Mouse (Mus musculus): ENCODE measurements around the gene Ddr1. TPM values are rescaled to one million over a fixed set of nuclear protein-coding genes. Genes with fewer than 3 reads are reported as not detected.
A peak's percentile ranks its signal among the peaks of the same experiment; 100 is the strongest.

Ddr1 gene
- polyA plus RNA-seq, 1 experiment: 56.6 TPM

DNA sequence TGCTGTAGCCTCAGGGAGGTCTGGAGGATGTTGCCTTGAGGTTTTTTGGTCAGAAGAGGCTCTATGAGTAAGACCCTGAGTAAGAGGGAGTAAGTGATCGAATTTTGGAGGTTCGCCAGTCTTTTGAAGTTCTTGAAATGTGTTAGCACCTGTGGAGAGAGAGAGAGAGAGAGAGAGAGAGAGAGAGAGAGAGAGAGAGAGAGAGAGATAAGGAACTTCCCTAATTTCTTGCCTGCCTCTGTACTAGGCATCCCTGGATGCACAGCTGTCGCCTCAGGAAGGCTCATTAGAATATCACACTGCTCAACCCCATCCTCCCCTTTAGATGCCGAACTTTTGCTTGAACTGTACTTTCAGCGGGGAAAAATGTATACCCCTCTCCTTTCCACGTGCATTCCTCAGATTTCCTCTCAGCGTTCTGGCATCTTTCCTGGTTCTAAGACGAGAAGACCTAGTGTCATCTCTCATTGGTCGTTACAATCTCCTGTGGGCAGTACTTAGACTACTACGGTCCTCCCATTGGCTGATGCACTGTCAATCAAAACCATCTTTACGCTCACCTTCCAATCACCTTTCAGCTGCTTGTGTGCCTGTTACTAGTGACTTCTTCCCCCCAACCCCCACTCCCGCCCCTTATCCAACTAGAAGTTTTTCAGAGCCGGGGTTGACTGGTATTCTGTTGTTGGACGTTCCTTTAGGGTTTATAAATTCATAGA is 65.8 kb downstream of the Ddr1 start:
- H3K36me3 ChIP-seq (ENCODE audit: control insufficient read depth, insufficient read depth): no peaks in the 10 kb centered on the region
- H3K4me3 ChIP-seq (ENCODE audit: insufficient read depth, poor library complexity, severe bottlenecking): no peak overlapping the region
- peaks cover 9% of the 10 kb centered on the region for H3K27me3 ChIP-seq (ENCODE audit: control insufficient read depth, insufficient read depth, insufficient read length)
- H3K79me2 ChIP-seq (ENCODE audit: control insufficient read depth, insufficient read depth): no peaks in the 10 kb centered on the region
- H3K79me3 ChIP-seq (ENCODE audit: low read depth): no peaks in the 10 kb centered on the region
- TF ChIP-seq MAX (IDR thresholded peaks at IDR 0.05) (no peak), CTCF (IDR thresholded peaks at IDR 0.05; ENCODE audit: control insufficient read depth, insufficient read depth, insufficient read length) (no peak), FOSL1 (IDR thresholded peaks at IDR 0.05; ENCODE audit: insufficient read depth, low read length, poor library complexity, severe bottlenecking) (no peak), MYOG (IDR thresholded peaks at IDR 0.05; ENCODE audit: control insufficient read depth, extremely low read depth, insufficient read length) (no peak), USF1 (IDR thresholded peaks at IDR 0.05; ENCODE audit: low read depth) (no peak), MYOD1 (IDR thresholded peaks at IDR 0.05; ENCODE audit: control insufficient read depth, insufficient read length, low read depth) (no peak), CEBPB (IDR thresholded peaks at IDR 0.05; ENCODE audit: low read depth) (no peak)
- H3ac ChIP-seq (ENCODE audit: control insufficient read depth, insufficient read length, low read depth): no peak overlapping the region

DNA sequence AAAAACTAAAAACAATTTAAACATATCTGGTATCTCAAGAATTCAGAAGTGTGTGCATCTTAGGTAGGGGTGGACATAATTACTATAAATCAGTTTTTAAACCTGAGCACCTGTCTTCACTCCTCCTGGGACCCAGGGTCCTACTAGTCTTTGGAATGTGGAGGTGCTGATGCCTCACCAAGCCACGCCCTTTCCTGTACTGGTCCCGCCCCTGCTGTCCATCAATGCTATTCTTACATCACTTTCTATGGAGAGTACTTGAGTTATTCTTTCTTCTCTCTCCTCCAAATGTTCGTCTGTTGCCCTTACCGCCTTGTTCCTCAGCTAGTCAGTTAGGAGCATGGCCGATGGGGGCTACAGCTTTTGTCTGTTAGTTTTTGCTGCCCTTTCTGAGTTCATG is 68.1 kb downstream of the Ddr1 start:
- Histone ChIP-seq H3K36me3 (ENCODE audit: control insufficient read depth, insufficient read depth) (no peaks in the 10 kb centered on the region), H3ac (ENCODE audit: control insufficient read depth, insufficient read length, low read depth) (no peak overlapping the region), H3K4me3 (ENCODE audit: insufficient read depth, poor library complexity, severe bottlenecking) (no peak overlapping the region), H3K79me2 (ENCODE audit: control insufficient read depth, insufficient read depth) (no peaks in the 10 kb centered on the region), H3K79me3 (ENCODE audit: low read depth) (no peaks in the 10 kb centered on the region), H3K27me3 (ENCODE audit: control insufficient read depth, insufficient read depth, insufficient read length) (peaks cover 15% of the 10 kb centered on the region)
- no peak for TF ChIP-seq FOSL1 (IDR thresholded peaks at IDR 0.05; ENCODE audit: insufficient read depth, low read length, poor library complexity, severe bottlenecking)
- no peak for TF ChIP-seq USF1 (IDR thresholded peaks at IDR 0.05; ENCODE audit: low read depth)
- no peak for TF ChIP-seq MAX (IDR thresholded peaks at IDR 0.05)

DNA sequence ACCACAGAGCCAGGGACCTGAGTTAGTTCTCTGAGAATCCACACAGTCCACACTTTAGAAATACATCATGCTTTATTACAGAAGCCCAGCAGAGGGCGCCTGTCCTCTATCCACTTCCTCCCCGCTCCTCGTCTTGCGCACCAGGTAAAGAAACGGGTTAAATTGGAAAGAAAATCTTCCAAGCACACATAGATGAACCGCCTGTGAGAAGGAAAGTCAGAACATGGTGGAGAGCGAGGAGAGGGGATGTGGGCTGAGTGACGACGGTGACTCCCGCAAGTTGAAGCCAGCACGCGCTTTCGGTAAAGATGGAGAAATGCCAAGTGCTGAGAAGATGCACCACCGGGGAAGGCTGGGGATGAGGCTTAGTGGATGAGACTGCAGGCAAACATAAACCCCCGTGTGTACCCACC is 68.7 kb downstream of the Ddr1 start:
- H3K79me3 ChIP-seq (ENCODE audit: low read depth): no peaks in the 10 kb centered on the region
- H3K79me2 ChIP-seq (ENCODE audit: control insufficient read depth, insufficient read depth): no peaks in the 10 kb centered on the region
- H3K27me3 ChIP-seq (ENCODE audit: control insufficient read depth, insufficient read depth, insufficient read length): peaks cover 16% of the 10 kb centered on the region
- H3K36me3 ChIP-seq (ENCODE audit: control insufficient read depth, insufficient read depth): no peaks in the 10 kb centered on the region
- H3K4me3 ChIP-seq (ENCODE audit: insufficient read depth, poor library complexity, severe bottlenecking): peak overlapping the region; percentile 18
- H3ac ChIP-seq (ENCODE audit: control insufficient read depth, insufficient read length, low read depth): peak overlapping the region; percentile 16
- TF ChIP-seq CTCF (IDR thresholded peaks at IDR 0.05; ENCODE audit: control insufficient read depth, insufficient read depth, insufficient read length) (no peak), CEBPB (IDR thresholded peaks at IDR 0.05; ENCODE audit: low read depth) (no peak), MYOD1 (IDR thresholded peaks at IDR 0.05; ENCODE audit: control insufficient read depth, insufficient read length, low read depth) (no peak), FOSL1 (IDR thresholded peaks at IDR 0.05; ENCODE audit: insufficient read depth, low read length, poor library complexity, severe bottlenecking) (no peak), MAX (IDR thresholded peaks at IDR 0.05) (no peak), MYOG (IDR thresholded peaks at IDR 0.05; ENCODE audit: control insufficient read depth, extremely low read depth, insufficient read length) (no peak), USF1 (IDR thresholded peaks at IDR 0.05; ENCODE audit: low read depth) (no peak)

DNA sequence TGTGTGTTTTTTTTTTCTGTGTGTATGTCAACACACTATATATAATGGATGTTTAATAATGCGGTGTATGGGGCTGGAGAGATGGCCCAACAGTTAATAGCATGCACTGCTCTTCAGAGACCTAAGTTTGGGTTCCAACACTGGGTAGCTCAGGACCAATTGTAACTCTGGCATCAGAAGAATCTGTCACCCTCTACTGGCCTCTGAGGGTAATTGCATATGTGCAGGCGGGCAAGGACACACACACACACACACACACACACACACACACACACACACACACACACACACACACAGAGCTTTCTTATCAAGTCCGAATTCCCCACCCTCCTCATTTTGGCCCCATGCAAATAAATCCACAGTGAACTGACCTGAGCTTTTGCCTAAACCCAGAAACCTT is 69.2 kb downstream of the Ddr1 start:
- no peak overlapping the region for H3ac ChIP-seq (ENCODE audit: control insufficient read depth, insufficient read length, low read depth)
- no peaks in the 10 kb centered on the region for H3K36me3 ChIP-seq (ENCODE audit: control insufficient read depth, insufficient read depth)
- TF ChIP-seq USF1 (IDR thresholded peaks at IDR 0.05; ENCODE audit: low read depth): no peak
- no peak for TF ChIP-seq CTCF (IDR thresholded peaks at IDR 0.05; ENCODE audit: control insufficient read depth, insufficient read depth, insufficient read length)
- no peak for TF ChIP-seq CEBPB (IDR thresholded peaks at IDR 0.05; ENCODE audit: low read depth)
- TF ChIP-seq MYOG (IDR thresholded peaks at IDR 0.05; ENCODE audit: control insufficient read depth, extremely low read depth, insufficient read length): no peak
- no peak for TF ChIP-seq MYOD1 (IDR thresholded peaks at IDR 0.05; ENCODE audit: control insufficient read depth, insufficient read length, low read depth)
- no peak for TF ChIP-seq MAX (IDR thresholded peaks at IDR 0.05)
- no peak for TF ChIP-seq FOSL1 (IDR thresholded peaks at IDR 0.05; ENCODE audit: insufficient read depth, low read length, poor library complexity, severe bottlenecking)
- no peaks in the 10 kb centered on the region for H3K79me2 ChIP-seq (ENCODE audit: control insufficient read depth, insufficient read depth)
- peaks cover 16% of the 10 kb centered on the region for H3K27me3 ChIP-seq (ENCODE audit: control insufficient read depth, insufficient read depth, insufficient read length)
- H3K79me3 ChIP-seq (ENCODE audit: low read depth): no peaks in the 10 kb centered on the region
- no peak overlapping the region for H3K4me3 ChIP-seq (ENCODE audit: insufficient read depth, poor library complexity, severe bottlenecking)

DNA sequence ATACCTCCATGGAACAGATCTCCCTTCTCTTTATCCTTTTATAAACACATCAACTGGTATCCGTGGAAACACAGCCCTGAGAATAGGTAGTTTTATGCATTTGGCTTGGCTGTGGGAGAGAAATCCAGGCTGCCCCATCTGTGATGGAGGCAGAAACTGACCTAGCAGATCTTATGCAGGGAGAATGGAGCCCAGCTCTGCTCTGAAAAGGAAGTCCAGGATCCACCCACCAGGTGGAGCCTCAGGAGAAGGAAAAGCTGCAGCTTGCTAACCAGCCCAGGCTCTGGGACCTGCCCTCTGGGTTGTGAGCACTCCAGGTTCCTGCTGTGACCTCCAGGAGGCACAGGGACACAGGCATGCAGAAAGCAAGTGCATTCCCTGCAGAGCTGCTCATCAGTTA is 70.4 kb downstream of the Ddr1 start:
- TF ChIP-seq CEBPB (IDR thresholded peaks at IDR 0.05; ENCODE audit: low read depth) (no peak), MAX (IDR thresholded peaks at IDR 0.05) (no peak), FOSL1 (IDR thresholded peaks at IDR 0.05; ENCODE audit: insufficient read depth, low read length, poor library complexity, severe bottlenecking) (no peak), CTCF (IDR thresholded peaks at IDR 0.05; ENCODE audit: control insufficient read depth, insufficient read depth, insufficient read length) (no peak), MYOG (IDR thresholded peaks at IDR 0.05; ENCODE audit: control insufficient read depth, extremely low read depth, insufficient read length) (no peak), USF1 (IDR thresholded peaks at IDR 0.05; ENCODE audit: low read depth) (no peak), MYOD1 (IDR thresholded peaks at IDR 0.05; ENCODE audit: control insufficient read depth, insufficient read length, low read depth) (no peak)
- no peak overlapping the region for H3ac ChIP-seq (ENCODE audit: control insufficient read depth, insufficient read length, low read depth)
- H3K4me3 ChIP-seq (ENCODE audit: insufficient read depth, poor library complexity, severe bottlenecking): no peak overlapping the region
- no peaks in the 10 kb centered on the region for H3K79me2 ChIP-seq (ENCODE audit: control insufficient read depth, insufficient read depth)
- H3K36me3 ChIP-seq (ENCODE audit: control insufficient read depth, insufficient read depth): no peaks in the 10 kb centered on the region
- H3K79me3 ChIP-seq (ENCODE audit: low read depth): no peaks in the 10 kb centered on the region
- peaks cover 16% of the 10 kb centered on the region for H3K27me3 ChIP-seq (ENCODE audit: control insufficient read depth, insufficient read depth, insufficient read length)

Other genes starting within 250 kb of the Ddr1 start
- gene H2-Q10, start 234.5 kb downstream of the Ddr1 start, polyA plus RNA-seq (2012; fragmentation: generic; extraction: Trizol): 0.01 TPM
- gene Pou5f1, start 198.6 kb downstream of the Ddr1 start, polyA plus RNA-seq (2012; fragmentation: generic; extraction: Trizol): not detected
- gene Tcf19, start 187.8 kb downstream of the Ddr1 start, polyA plus RNA-seq (2012; fragmentation: generic; extraction: Trizol): 46.7 TPM
- gene Cchcr1, start 187.5 kb downstream of the Ddr1 start, polyA plus RNA-seq (2012; fragmentation: generic; extraction: Trizol): 15.9 TPM
- 0.08 TPM for gene Psors1c2, start 171.4 kb downstream of the Ddr1 start, polyA plus RNA-seq (2012; fragmentation: generic; extraction: Trizol)
- gene Cdsn, start 152.5 kb downstream of the Ddr1 start, polyA plus RNA-seq (2012; fragmentation: generic; extraction: Trizol): 2.0 TPM
- gene 2300002M23Rik, start 137.2 kb downstream of the Ddr1 start, polyA plus RNA-seq (2012; fragmentation: generic; extraction: Trizol): not detected
- gene Sfta2, start 103.1 kb downstream of the Ddr1 start, polyA plus RNA-seq (2012; fragmentation: generic; extraction: Trizol): not detected
- gene Gm9573, start 78.0 kb downstream of the Ddr1 start, polyA plus RNA-seq (2012; fragmentation: generic; extraction: Trizol): not detected
- 0.05 TPM for gene Mucl3, start 60.9 kb downstream of the Ddr1 start, polyA plus RNA-seq (2012; fragmentation: generic; extraction: Trizol)
- gene Vars2, start 37.0 kb downstream of the Ddr1 start, polyA plus RNA-seq (2012; fragmentation: generic; extraction: Trizol): 12.6 TPM
- gene Gtf2h4, start 30.9 kb downstream of the Ddr1 start, polyA plus RNA-seq (2012; fragmentation: generic; extraction: Trizol): 40.6 TPM
- gene Ier3, start 117.1 kb upstream of the Ddr1 start, polyA plus RNA-seq (2012; fragmentation: generic; extraction: Trizol): 55.2 TPM
- 57.2 TPM for gene Flot1, start 118.6 kb upstream of the Ddr1 start, polyA plus RNA-seq (2012; fragmentation: generic; extraction: Trizol)
- gene Tubb5, start 133.7 kb upstream of the Ddr1 start, polyA plus RNA-seq (2012; fragmentation: generic; extraction: Trizol): 1,881 TPM
- gene Mdc1, start 136.9 kb upstream of the Ddr1 start, polyA plus RNA-seq (2012; fragmentation: generic; extraction: Trizol): 16.6 TPM
- gene Nrm, start 156.7 kb upstream of the Ddr1 start, polyA plus RNA-seq (2012; fragmentation: generic; extraction: Trizol): 25.5 TPM
- 84.2 TPM for gene Ppp1r18, start 161.0 kb upstream of the Ddr1 start, polyA plus RNA-seq (2012; fragmentation: generic; extraction: Trizol)
- gene Dhx16, start 175.2 kb upstream of the Ddr1 start, polyA plus RNA-seq (2012; fragmentation: generic; extraction: Trizol): 42.4 TPM
- gene 2310061I04Rik, start 192.8 kb upstream of the Ddr1 start, polyA plus RNA-seq (2012; fragmentation: generic; extraction: Trizol): 36.0 TPM
- gene Atat1, start 205.5 kb upstream of the Ddr1 start, polyA plus RNA-seq (2012; fragmentation: generic; extraction: Trizol): 13.1 TPM
- 153 TPM for gene Mrps18b, start 211.8 kb upstream of the Ddr1 start, polyA plus RNA-seq (2012; fragmentation: generic; extraction: Trizol)
- 33.1 TPM for gene Ppp1r10, start 211.8 kb upstream of the Ddr1 start, polyA plus RNA-seq (2012; fragmentation: generic; extraction: Trizol)

Measured in C2C12 (cell line).